Mouse (Mus musculus): ENCODE data around the gene Rln3.

DNA sequence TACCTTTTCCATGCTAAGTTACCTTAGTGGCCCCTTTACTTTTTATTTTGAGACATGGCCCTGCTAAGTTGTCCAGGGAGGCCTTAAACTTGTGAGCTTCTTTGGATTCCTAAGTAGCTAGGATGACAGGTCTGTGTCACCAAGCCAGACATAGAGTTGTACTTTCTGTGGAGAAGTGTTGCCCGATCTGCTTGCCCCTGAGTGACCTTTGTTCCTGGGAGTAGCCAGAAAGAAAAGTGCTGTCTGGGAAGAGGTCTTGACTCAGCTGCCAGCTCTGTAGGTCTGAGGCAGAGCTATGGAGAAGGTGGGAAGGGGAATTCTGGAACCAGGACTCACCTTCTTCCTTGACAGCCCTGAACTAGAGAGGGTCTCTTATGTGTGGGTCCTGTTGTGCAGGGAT lies 24.4 kb upstream of the Rln3 start:
- TF ChIP-seq MYOD1 (IDR thresholded peaks at IDR 0.05; ENCODE audit: control insufficient read depth in 1 of 3, insufficient read length in 2 of 3, low read depth in 2 of 3) (no peak), MYOG (IDR thresholded peaks at IDR 0.05; ENCODE audit: control insufficient read depth in 1 of 3, insufficient read depth in 1 of 3, insufficient read length in 2 of 3, low read depth in 2 of 3) (no peak), E2F4 (IDR thresholded peaks at IDR 0.05; ENCODE audit: insufficient read depth) (no peak), REST (IDR thresholded peaks at IDR 0.05; ENCODE audit: insufficient read depth, insufficient read length) (no peak), USF1 (IDR thresholded peaks at IDR 0.05; ENCODE audit: low read depth) (no peak), POLR2A (IDR thresholded peaks at IDR 0.05; ENCODE audit: insufficient read length, low read depth) (no peak), POLR2AphosphoS2 (IDR thresholded peaks at IDR 0.05; ENCODE audit: insufficient read length, low read depth) (no peak), MAX (IDR thresholded peaks at IDR 0.05; ENCODE audit: low read depth) (no peak), CEBPB (IDR thresholded peaks at IDR 0.05; ENCODE audit: insufficient read depth, poor library complexity, severe bottlenecking) (no peak), TCF12 (IDR thresholded peaks at IDR 0.05; ENCODE audit: insufficient read depth, poor library complexity, severe bottlenecking) (no peak)

Measured in myocyte (in vitro differentiated cells).